Mouse (Mus musculus): ENCODE data around the gene Dlx5. TPM values are rescaled to one million over a fixed set of nuclear protein-coding genes. Genes with fewer than 3 reads are reported as not detected.

The Dlx5 gene
- polyA plus RNA-seq, 1 experiment from 2014 or later, result 18.5 TPM

DNA sequence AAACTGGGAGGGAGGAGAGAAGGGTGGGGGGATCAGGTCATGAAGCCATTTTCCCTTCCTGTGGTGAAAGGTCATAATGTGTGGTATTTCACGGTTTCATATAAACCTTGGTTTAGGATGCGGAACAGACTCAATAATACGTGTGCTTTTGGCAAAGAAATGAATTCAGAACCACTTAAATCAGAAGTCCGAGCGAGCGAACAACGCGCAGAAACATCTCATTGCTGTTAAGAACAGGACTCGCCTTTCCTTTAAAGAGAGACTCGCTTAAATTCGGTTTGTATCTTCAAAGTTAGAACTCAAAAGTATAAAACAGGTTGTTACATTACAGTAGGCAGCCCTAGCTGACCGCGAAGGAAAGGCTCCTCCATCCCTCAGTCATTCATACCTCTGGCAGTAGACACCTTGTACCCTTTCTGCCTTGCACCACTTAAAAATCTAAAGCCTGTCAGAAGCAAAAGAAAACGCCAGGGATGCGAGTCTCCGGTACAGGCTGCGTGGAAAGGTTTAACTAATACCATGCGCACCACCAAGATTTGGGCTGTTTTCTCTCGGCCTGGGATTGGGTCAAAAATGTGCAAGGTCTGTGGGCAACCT lies 8.3 kb downstream of the Dlx5 start:
- Histone ChIP-seq H3K27me3 (ENCODE audit: poor library complexity, severe bottlenecking) (peaks cover 100% of the 10 kb centered on the region), H3K4me1 (peaks cover 23% of the 10 kb centered on the region), H3K27ac (no peak overlapping the region), H3K9me3 (peaks cover 4% of the 10 kb centered on the region; the same call in 1 of the 2 replicates), H3K36me3 (replicated peaks) (no peaks in the 10 kb centered on the region), H3K4me3 (peak overlapping the region; percentile 32; the same call in 1 of the 2 replicates)
- DNase-seq (ENCODE audit: extremely low spot score, low spot score), result no peak
- WGBS, result under 1% methylated on average over 19 of the region's 19 CpGs

DNA sequence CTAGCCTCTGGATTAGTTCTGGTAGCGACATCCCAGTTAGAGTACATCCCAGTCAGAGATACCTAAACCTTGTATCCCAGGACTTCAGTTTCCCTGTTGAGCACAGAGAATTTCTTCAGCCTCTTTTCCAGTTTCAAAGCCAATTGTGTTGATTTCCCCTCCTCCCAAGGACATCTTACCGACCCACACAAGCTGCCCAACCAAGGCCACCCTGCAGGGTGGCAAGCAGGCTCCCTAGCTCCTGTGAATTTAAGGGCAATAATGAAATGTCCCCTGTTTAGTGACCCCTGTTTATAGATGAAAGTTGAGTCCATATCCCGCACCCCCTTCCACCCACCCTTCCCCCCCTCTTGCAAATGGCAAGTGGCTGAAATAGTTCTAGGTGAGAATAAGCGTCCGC lies 9.0 kb downstream of the Dlx5 start:
- 1% methylated on average over 5 of the region's 5 CpGs for WGBS
- peaks cover 4% of the 10 kb centered on the region; the same call in 1 of the 2 replicates for H3K9me3 ChIP-seq
- DNase-seq (ENCODE audit: extremely low spot score, low spot score), result no peak
- peaks cover 16% of the 10 kb centered on the region for H3K4me1 ChIP-seq
- no peak overlapping the region for H3K27ac ChIP-seq
- H3K27me3 ChIP-seq (ENCODE audit: poor library complexity, severe bottlenecking), result peaks cover 100% of the 10 kb centered on the region
- no peaks in the 10 kb centered on the region for H3K36me3 ChIP-seq (replicated peaks)
- no peak overlapping the region for H3K4me3 ChIP-seq

DNA sequence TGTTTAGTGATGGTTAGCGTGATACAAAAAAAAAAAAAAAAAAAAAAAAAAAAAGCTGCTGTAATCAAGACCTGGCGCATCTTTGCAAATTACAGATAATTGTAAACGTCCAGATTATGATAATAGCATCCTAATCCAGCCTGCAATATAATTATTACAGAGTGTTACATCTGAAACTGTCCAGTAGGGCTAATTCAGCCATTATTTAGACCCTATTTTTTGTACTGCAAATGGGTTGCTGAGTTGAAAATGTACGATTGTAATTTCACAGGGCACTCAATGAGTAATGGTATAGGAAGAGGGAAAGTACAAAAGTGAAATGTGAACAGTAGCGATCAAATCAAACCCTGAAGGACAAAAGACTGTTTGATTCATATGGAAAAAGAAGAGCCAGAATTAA lies 10.2 kb downstream of the Dlx5 start:
- Histone ChIP-seq H3K4me1 (peaks cover 16% of the 10 kb centered on the region), H3K36me3 (replicated peaks) (no peaks in the 10 kb centered on the region), H3K9me3 (peaks cover 4% of the 10 kb centered on the region; the same call in 1 of the 2 replicates), H3K27me3 (ENCODE audit: poor library complexity, severe bottlenecking) (peaks cover 100% of the 10 kb centered on the region), H3K4me3 (no peak overlapping the region), H3K27ac (no peak overlapping the region)
- WGBS, result 4% methylated on average over 5 of the region's 5 CpGs
- no peak for DNase-seq (ENCODE audit: extremely low spot score, low spot score)

DNA sequence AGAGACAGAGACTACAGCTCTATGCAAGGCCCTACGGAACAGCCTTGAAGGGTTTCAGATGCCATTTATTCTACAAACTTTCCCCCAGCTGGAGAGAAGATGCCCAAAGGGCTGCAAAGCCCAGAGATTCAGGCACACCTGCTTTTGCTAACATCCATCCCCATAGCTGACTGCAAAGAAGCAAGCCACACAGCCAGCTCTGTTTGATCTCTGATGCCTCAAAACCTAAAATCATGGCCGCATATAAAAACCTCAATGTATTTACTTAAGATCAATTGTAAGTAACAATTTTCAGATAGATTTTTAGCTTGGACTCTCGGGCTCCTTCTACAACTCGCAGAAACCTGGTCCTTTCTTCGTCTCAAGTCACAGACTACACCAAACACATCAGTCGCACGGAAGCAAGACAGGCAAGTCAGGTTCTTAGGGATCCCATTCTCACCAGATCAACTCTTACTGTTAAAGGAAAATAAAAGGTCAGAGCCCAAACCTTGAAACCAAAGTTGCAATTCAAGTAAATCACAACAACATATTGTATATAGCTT lies 10.9 kb downstream of the Dlx5 start:
- peaks cover 100% of the 10 kb centered on the region for H3K27me3 ChIP-seq (ENCODE audit: poor library complexity, severe bottlenecking)
- 1% methylated on average over 7 of the region's 7 CpGs for WGBS

DNA sequence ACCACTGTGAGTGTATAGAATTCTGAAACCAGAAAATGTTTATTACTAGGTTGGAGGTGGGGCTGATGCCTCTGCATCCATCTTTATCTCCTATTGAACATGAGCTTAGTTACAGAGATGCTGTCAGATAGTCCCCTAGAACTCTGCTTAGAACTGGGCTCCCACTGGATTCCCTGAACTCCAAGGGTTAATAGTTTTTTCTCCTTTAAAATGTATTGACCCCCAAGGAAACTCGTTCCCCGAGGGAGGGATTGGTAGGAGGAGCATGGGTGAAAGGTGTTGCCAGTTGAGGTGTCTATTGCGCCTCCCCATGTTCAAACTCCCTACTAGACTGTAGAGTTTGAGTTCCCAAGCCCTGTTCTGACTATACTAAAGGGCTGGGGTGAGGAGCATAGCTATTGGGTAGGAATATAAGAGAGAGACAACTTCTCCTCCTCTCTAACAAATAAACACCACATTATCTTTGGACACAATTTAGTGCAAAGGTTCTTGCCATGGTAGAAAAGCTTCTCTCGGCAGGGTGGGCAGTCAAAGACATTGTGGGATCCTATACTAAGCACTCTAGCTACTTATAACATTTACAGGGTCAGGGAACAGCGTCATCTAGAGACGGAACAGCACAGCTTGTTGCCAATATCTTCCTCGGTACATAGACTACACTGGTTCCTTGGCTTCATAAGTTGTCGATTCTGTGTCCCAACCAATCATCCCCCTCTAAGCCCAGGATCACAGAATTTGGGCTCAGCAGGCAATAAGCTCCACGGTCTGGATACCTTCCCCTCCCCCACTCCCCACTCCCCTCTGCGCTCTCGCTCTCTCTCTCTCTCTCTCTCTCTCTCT lies 11.7 kb downstream of the Dlx5 start:
- Histone ChIP-seq H3K9me3 (peaks cover 4% of the 10 kb centered on the region; the same call in 1 of the 2 replicates), H3K27ac (no peak overlapping the region), H3K27me3 (ENCODE audit: poor library complexity, severe bottlenecking) (peaks cover 100% of the 10 kb centered on the region), H3K36me3 (replicated peaks) (no peaks in the 10 kb centered on the region), H3K4me1 (peaks cover 15% of the 10 kb centered on the region), H3K4me3 (peak overlapping the region; percentile 19; the same call in 1 of the 2 replicates)
- DNase-seq (ENCODE audit: extremely low spot score, low spot score), result no peak
- WGBS, result 1% methylated on average over 11 of the region's 11 CpGs

More for the DNA sequence above, 10.9 kb downstream of the Dlx5 start:
- no peak overlapping the region for H3K27ac ChIP-seq
- H3K4me1 ChIP-seq, result peaks cover 16% of the 10 kb centered on the region
- no peaks in the 10 kb centered on the region for H3K36me3 ChIP-seq (replicated peaks)
- H3K4me3 ChIP-seq, result peak overlapping the region; percentile 19; the same call in 1 of the 2 replicates
- DNase-seq (ENCODE audit: extremely low spot score, low spot score), result no peak
- peaks cover 4% of the 10 kb centered on the region; the same call in 1 of the 2 replicates for H3K9me3 ChIP-seq

DNA sequence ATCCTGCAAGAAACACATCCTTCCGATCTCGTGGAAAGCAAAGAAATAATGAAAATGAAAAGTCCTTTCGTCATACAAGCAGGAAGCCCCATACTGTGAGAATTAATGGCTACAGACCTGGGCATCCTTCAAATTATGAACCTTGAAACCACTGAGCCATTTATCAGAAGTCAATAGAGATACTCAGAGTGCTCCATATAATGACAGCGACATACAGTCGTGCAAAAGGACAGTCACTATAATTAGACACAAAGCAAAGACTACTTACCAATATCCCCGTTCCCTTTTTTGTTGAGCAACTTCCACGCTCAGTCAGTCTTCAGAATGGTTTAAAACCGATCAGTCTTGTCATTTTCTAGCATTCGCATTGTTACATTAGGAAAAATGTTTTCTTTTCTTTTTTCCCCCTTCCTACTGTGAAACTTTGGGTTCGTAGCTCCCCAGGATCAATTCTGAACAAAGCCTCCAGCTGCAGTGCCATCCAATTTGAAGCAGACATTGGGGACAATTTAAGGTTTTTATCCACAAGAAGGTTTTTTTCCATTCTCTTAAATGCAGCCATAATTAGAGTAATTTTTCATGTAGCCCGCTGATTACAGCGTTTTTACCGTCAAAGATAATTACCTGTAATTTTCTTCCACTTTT lies 12.7 kb downstream of the Dlx5 start:
- no peak overlapping the region for H3K4me3 ChIP-seq

DNA sequence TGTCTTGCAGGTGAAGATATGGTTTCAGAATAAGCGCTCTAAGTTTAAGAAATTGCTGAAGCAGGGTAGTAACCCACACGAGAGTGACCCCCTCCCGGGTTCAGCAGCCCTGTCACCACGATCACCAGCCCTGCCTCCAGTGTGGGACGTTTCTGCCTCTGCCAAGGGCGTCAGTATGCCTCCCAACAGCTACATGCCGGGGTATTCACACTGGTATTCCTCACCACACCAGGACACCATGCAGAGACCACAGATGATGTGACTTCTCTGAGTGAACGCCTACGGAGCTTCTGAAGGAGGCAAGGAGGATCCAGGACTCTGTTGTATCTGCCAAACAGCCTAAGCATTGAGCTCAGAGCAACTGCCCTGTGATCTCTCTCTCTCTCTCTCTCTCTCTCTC lies 14.9 kb downstream of the Dlx5 start:
- Histone ChIP-seq H3K4me1 (peaks cover 22% of the 10 kb centered on the region), H3K4me3 (peak overlapping the region; percentile 8; the same call in 1 of the 2 replicates), H3K27ac (no peak overlapping the region), H3K36me3 (replicated peaks) (no peaks in the 10 kb centered on the region), H3K27me3 (ENCODE audit: poor library complexity, severe bottlenecking) (peaks cover 100% of the 10 kb centered on the region), H3K9me3 (no peaks in the 10 kb centered on the region)
- WGBS, result 10% methylated on average over 9 of the region's 9 CpGs
- DNase-seq (ENCODE audit: extremely low spot score, low spot score), result no peak

More for the DNA sequence above, 12.7 kb downstream of the Dlx5 start:
- Histone ChIP-seq H3K9me3 (peaks cover 1% of the 10 kb centered on the region; the same call in 1 of the 2 replicates), H3K4me1 (peaks cover 12% of the 10 kb centered on the region), H3K27ac (no peak overlapping the region), H3K36me3 (replicated peaks) (no peaks in the 10 kb centered on the region), H3K27me3 (ENCODE audit: poor library complexity, severe bottlenecking) (peaks cover 100% of the 10 kb centered on the region)
- WGBS, result 7% methylated on average over 13 of the region's 13 CpGs
- DNase-seq (ENCODE audit: extremely low spot score, low spot score), result no peak

DNA sequence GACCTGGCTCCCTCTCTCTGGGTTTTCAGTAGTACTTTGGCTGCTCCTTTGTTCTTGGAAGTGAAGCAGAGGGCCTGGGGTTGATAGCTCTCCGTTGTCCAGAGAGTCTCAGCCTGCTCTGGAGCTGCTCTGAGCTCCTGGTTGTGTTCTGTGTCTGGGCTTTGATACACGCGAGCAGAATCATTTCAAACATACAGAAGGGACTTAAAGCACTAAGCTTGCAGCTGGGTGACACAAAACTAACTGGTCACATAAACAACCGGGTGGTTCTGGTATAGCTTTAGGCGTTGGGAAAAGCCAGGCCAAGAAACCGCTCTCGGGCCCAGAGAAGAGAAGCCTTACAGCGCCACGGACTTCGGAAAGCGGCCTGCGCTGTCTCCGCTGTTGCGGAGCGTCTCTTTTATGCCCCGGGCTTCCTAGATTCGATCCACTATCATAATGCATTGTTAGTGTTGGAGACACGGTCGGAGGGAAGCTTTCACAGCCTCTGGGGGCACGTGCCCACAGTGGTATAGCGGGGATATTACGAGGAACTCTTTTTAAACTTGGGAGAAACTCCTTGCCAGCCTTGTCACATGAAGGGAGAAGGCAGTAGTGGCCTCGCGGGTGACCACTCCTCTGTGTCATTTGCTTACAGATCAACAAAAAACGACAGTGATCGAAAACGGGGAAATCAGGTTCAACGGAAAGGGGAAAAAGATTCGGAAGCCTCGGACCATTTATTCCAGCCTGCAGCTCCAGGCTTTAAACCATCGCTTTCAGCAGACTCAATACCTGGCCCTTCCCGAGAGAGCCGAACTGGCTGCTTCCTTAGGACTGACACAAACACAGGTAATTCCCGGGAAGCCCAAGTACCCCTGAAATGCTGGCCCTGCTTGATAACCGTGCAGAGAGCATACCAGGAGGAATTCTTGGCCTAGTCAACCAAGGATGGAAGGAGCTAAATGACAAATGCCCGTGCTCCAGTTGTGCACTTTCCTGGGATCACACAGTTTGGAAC lies 17.1 kb downstream of the Dlx5 start:
- H3K27me3 ChIP-seq (ENCODE audit: poor library complexity, severe bottlenecking), result peaks cover 100% of the 10 kb centered on the region
- peak; percentile 47 for DNase-seq (ENCODE audit: extremely low spot score, low spot score)
- H3K27ac ChIP-seq, result peak overlapping the region; percentile 80
- peak overlapping the region; percentile 57 for H3K4me3 ChIP-seq
- peaks cover 38% of the 10 kb centered on the region for H3K4me1 ChIP-seq
- no peaks in the 10 kb centered on the region for H3K9me3 ChIP-seq
- H3K36me3 ChIP-seq (replicated peaks), result no peaks in the 10 kb centered on the region
- under 1% methylated on average over 36 of the region's 36 CpGs for WGBS

DNA sequence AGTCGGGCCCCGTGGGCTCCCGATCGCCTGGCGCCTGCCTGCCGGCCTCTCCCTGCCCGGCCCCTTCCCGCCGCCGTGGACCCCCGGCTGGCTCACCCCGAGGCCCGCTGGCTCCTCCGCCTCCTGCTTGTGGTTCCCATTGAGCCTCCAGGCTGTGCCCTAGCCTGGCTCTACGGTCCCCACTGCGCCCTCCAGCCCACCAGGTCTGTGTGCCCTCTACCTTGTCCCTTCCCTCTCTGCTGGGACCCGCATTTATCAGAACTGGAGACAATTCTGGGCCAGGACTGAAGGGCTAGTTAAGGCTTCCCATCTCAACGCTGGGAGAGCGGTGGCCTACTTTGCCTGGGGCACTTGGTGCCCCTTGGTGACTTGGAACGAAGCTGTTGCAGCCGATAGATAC lies 17.9 kb downstream of the Dlx5 start:
- H3K36me3 ChIP-seq (replicated peaks), result no peaks in the 10 kb centered on the region
- peak overlapping the region; percentile 80 for H3K27ac ChIP-seq
- H3K9me3 ChIP-seq, result no peaks in the 10 kb centered on the region
- peak overlapping the region; percentile 57 for H3K4me3 ChIP-seq
- no peak for DNase-seq (ENCODE audit: extremely low spot score, low spot score)
- peaks cover 100% of the 10 kb centered on the region for H3K27me3 ChIP-seq (ENCODE audit: poor library complexity, severe bottlenecking)
- H3K4me1 ChIP-seq, result peaks cover 42% of the 10 kb centered on the region
- under 1% methylated on average over 21 of the region's 21 CpGs for WGBS

DNA sequence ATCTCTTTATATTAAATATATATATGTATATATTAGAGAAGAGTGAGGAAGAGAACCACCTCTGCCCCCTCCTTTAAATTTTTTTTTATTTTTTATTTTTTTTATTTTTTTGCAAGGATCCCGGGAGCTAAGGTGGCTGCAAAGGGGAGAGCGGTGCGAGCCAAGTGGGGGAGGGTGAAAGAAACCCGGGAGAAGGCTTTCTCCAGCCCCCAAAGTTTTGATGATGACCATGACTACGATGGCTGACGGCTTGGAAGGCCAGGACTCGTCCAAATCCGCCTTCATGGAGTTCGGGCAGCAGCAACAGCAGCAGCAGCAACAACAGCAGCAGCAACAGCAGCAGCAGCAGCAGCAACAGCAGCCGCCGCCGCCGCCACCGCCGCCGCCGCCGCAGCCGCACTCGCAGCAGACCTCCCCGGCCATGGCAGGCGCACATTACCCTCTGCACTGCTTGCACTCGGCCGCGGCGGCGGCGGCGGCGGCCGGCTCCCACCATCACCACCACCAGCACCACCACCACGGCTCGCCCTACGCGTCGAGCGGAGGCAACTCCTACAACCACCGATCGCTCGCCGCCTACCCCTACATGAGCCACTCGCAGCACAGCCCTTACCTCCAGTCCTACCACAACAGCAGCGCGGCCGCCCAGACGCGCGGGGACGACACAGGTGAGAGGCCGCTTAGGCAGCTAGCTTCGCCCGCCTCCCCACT lies 18.6 kb downstream of the Dlx5 start, which contains the start of gene Dlx6:
TSS of gene Dlx6 (plus strand) at position 175 of the 711 bp plus-strand sequence.
- no peaks in the 10 kb centered on the region for H3K36me3 ChIP-seq (replicated peaks)
- H3K4me3 ChIP-seq, result peak within 1 kb of the TSS; percentile 57
- peaks cover 100% of the 10 kb centered on the region for H3K27me3 ChIP-seq (ENCODE audit: poor library complexity, severe bottlenecking)
- H3K4me1 ChIP-seq, result peaks cover 42% of the 10 kb centered on the region
- no peaks in the 10 kb centered on the region for H3K9me3 ChIP-seq
- peak; percentile 75 for DNase-seq (ENCODE audit: extremely low spot score, low spot score)
- under 1% methylated on average over 48 of the region's 52 CpGs for WGBS
- H3K27ac ChIP-seq, result peak within 1 kb of the TSS; percentile 80

DNA sequence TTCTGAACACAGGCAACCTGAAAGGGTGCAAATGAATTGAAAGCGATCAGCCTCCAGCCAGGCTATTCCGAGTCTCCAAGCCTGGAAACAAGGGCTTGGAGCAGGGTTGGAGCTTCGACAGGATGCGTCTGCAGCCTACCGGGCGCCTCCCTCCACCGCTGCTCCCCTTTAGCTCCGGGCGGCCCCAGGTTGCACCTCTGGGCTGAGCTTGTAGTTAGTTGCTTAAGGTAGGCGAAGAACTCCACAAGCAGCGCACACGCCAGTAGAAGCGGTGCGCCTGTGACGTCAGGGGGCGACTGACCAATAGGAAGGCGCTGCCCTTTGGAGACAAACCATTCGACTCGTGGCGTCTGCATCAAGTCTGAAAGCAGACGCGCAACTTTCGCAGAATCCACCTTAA lies 19.3 kb downstream of the Dlx5 start:
- WGBS, result under 1% methylated on average over 23 of the region's 23 CpGs
- Histone ChIP-seq H3K36me3 (replicated peaks) (no peaks in the 10 kb centered on the region), H3K4me1 (peaks cover 42% of the 10 kb centered on the region), H3K4me3 (peak overlapping the region; percentile 57), H3K27ac (no peak overlapping the region), H3K27me3 (ENCODE audit: poor library complexity, severe bottlenecking) (peaks cover 100% of the 10 kb centered on the region), H3K9me3 (no peaks in the 10 kb centered on the region)
- DNase-seq (ENCODE audit: extremely low spot score, low spot score), result peak; percentile 89

Measured in forebrain, embryonic 10.5 days (tissue).